Mouse (Mus musculus): Measurements from ENCODE around the gene Adamts16.
"Not testable (repeated sequence)": the region's sequence is repeated elsewhere in the genome, so short reads cannot be mapped to it uniquely, and the experiment has no call there.

The Adamts16 gene

GRCm38 (mm10) chr13:70841421-70841904 is at the start of gene Adamts16:
Gene Adamts16 (minus strand): TSS chr13:70841811.
- peak; percentile 35 for DNase-seq (ENCODE audit: low read depth, low spot score)

DNA sequence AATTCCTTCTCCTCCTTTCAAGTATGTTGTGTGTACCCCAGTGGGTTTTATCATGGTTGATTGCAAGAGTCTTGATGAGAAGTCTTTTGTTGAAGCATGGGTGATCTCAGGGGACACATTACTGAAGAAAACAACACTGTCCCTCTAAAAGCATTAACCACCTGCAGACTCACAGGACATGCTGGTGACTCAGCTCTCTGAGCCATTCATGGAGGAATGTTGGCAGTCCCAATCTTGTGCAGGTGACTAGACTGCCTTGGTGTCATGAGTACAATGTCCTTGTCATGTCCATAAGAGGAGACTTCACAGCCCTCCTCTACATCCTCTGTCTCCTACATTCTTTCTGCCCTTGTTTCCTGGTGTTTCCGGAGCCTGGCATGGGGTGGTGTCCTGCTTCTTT is 45.5 kb upstream of the Adamts16 start:
- no peak for DNase-seq (ENCODE audit: low read depth, low spot score)

GRCm38 (mm10) chr13:70885006-70885405 is 43.4 kb upstream of the Adamts16 start:
- DNase-seq (ENCODE audit: low read depth, low spot score), result no peak

- peak; percentile 91 for DNase-seq (ENCODE audit: low read depth, low spot score)
These were observed 42.6 kb upstream of the Adamts16 start for GRCm38 (mm10) chr13:70883891-70884890.

- not testable (repeated sequence) for DNase-seq (ENCODE audit: low read depth, low spot score)
These were observed 38.4 kb upstream of the Adamts16 start for GRCm38 (mm10) chr13:70879971-70880370.

GRCm38 (mm10) chr13:70877550-70877913 is 35.9 kb upstream of the Adamts16 start:
- no peak for DNase-seq (ENCODE audit: low read depth, low spot score)

GRCm38 (mm10) chr13:70876648-70877549 is 35.3 kb upstream of the Adamts16 start:
- DNase-seq (ENCODE audit: low read depth, low spot score), result peak; percentile 44

- peak; percentile 39 for DNase-seq (ENCODE audit: low read depth, low spot score)
These were observed 33.9 kb upstream of the Adamts16 start for GRCm38 (mm10) chr13:70875411-70875949.

DNA sequence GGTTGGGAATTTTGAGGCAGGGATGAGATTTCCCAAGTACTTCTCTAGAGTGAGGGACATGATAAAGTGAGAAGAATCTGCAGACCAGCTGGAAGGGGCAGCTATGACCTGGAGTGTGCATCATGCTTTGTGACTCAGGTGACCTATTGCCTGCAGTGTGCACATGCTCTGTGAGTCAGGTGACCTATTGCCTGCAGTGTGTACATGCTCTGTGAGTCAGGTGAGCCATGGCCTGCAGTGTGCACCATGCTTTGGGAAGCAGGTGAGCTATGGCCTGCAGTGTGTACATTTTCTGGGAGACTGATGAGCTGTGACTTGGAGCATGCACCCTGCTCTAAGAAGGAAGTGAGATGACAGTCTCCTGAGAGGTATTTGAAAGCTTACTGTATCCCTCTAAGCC is 33.1 kb upstream of the Adamts16 start:
- DNase-seq (ENCODE audit: low read depth, low spot score), result no peak

GRCm38 (mm10) chr13:70873851-70874250 is 32.2 kb upstream of the Adamts16 start:
- DNase-seq (ENCODE audit: low read depth, low spot score), result not testable (repeated sequence)

GRCm38 (mm10) chr13:70871049-70871448 is 29.4 kb upstream of the Adamts16 start:
- no peak for DNase-seq (ENCODE audit: low read depth, low spot score)

- DNase-seq (ENCODE audit: low read depth, low spot score), result no peak
These were observed 25.5 kb upstream of the Adamts16 start for GRCm38 (mm10) chr13:70866971-70867625.

- no peak for DNase-seq (ENCODE audit: low read depth, low spot score)
These were observed 24.3 kb upstream of the Adamts16 start for GRCm38 (mm10) chr13:70865867-70866266.

DNA sequence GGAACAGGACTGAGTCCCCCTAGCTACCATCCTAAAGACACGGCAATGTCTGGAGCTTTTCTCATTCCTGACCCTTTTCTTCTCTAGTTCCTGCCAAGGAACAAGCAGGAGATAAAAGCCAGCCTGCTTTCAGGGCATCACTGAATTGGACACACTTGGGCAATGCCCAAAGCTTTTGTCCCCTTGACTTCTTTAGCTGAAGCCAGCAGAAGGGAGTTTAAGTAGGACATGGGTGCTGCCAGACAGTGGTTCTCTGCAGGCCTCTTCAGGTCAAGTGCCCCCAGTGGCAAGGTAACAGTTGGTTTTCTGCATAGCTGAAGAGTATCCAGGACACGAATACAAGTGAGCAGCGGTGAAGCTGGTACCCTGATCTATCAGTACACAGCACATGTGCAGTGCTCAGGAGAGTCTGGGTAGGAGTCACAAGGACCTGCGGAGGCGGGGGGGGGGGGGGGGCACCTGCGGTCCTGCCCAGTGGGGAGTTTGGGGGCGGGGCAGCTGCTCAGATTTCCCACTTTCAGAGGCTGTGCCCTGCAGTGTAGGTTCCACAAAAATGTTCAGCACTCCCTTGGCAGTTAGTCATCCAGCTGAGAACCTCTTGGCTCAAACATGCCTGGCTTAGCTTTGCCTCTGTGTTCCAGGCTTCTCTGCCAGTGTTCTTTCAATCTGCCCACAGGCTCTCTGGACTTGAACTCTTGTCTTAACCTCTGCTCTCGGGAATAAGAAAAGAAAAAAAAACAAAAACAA is 20.7 kb upstream of the Adamts16 start:
- DNase-seq (ENCODE audit: low read depth, low spot score), result no peak

- peak; percentile 51 for DNase-seq (ENCODE audit: low read depth, low spot score)
These were observed 12.0 kb upstream of the Adamts16 start for GRCm38 (mm10) chr13:70853601-70854000.

GRCm38 (mm10) chr13:70846933-70847332 is 5.3 kb upstream of the Adamts16 start:
- no peak for DNase-seq (ENCODE audit: low read depth, low spot score)

DNA sequence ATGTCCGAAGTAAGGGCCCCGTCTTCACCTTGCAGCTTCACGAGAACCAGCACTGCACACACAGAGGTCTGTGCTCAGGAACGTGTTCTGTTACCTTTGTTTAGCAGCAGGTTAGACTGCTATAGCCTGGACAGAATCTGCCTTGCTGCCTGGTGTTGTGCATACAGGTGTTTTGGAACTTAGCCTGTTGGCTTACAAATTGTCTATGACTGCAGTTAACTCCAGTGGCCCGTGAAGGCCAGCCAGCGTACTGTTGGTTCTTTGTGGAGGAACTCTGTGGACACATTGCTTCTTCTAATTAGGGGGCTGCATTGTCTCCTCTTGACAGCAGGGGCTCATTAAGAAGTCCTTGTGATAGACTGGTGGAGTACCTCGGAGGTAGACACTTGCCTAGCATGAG is 3.9 kb upstream of the Adamts16 start:
- DNase-seq (ENCODE audit: low read depth, low spot score), result no peak

DNA sequence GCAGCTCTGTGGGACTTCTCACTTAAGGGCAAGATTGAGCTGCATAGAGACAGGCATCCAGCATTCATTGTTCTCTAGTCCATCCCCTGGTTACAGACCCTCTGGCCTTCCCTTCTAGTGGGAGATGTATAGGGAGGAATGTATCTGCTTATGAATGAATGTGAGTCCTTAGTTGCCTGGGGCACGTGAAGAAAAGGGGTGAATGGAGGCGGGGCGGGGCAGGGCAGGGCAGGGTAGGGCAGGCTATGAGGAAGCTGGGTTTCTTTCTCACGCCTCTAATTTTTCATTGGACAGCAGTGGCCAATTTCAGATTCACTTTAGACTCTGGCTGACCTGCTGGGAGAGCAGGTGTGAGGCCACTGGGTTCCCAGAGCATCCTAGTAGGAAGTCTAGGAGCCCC is 515 bp upstream of the Adamts16 start:
- DNase-seq (ENCODE audit: low read depth, low spot score), result no peak

DNA sequence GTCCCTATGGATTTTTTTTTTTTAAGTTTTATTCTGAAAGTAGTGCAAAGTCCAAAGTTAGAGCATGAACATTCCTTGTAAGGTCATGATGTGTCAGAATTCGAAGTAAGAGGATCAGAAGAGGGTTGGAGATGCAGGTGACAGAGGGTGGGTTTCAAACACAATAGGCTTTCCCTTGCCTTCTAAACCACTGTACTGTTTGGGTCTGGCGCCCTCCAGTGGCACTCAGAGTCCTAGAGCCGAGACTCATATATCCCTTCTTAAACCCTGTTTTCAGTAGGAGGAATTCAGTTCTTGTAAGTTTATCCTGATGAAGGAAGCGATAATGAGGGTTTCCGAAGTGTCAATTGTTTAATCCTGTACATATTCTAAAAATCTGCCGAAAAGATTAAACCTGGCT is 1.4 kb downstream of the Adamts16 start:
- peak; percentile 84 for DNase-seq (ENCODE audit: low read depth, low spot score)

- no peak for DNase-seq (ENCODE audit: low read depth, low spot score)
These were observed 4.0 kb downstream of the Adamts16 start for GRCm38 (mm10) chr13:70837571-70837970.

Measured in brain, adult 2 months (tissue).